Mouse (Mus musculus) 3T3-L1 (cell line): ENCODE data around the gene Mast1.

Experiments
- DNase-seq: peaks from one replicate; pipeline ENCODE4 v3.0.0-alpha.2; 2015; ENCODE audit warnings: low read depth, low spot score

The Mast1 gene

DNA sequence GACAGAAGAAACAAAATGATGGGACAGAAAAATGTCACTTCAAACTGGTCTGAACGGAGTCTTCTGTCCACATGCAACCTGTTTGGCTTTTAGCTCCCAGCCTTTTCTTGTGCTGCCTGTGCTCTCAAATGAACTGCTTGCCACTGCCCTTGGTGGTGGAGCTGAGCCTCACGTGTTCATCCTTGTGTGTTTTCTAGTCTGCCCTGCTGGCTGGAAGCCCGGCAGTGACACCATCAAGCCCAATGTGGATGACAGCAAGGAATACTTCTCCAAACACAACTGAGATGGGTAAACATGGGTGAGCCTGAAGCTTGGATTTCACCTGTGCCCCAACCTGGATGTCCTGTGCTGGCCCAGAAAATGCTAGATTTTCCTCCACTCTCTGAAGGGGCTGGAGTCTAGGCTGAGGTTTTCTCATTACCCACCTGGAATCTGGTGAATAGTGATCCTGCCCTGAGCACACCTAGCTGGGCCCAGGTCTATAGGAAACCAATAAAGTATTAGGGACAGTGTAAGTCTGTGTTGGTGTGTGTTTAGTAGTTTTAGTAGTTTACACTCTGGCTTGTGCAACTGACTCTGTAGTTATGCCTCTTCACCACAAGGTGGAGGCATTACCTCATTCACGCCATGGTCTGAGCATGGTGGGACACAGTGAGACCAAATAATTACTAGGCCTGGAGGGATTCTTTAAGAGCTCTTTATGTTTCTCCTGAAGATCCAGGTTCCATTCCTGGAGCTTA lies 36.8 kb upstream of the Mast1 start:
- DNase-seq, result peak; percentile 90

DNA sequence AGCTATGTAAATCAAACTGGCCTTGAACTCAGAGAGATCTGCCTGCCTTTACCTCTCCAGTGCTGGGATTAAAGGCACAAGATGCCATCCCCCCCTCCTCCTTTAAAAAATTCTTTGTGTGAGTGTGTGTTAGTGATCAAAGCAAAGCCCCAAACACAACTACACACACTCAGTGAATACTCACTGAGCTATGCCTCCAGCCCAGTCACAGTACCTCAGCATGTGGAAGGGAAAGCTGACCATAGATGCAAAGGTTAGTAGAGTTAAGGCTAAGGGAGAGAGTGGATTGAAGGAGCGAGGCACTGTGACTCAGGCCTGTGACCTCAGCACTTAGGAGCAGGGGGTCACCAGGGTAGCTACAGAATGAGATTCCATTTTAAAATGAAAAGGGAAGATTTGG lies 35.9 kb upstream of the Mast1 start:
- no peak for DNase-seq

GRCm38 (mm10) chr8:84970913-84971312 lies 33.8 kb upstream of the Mast1 start:
- DNase-seq, result no peak

DNA sequence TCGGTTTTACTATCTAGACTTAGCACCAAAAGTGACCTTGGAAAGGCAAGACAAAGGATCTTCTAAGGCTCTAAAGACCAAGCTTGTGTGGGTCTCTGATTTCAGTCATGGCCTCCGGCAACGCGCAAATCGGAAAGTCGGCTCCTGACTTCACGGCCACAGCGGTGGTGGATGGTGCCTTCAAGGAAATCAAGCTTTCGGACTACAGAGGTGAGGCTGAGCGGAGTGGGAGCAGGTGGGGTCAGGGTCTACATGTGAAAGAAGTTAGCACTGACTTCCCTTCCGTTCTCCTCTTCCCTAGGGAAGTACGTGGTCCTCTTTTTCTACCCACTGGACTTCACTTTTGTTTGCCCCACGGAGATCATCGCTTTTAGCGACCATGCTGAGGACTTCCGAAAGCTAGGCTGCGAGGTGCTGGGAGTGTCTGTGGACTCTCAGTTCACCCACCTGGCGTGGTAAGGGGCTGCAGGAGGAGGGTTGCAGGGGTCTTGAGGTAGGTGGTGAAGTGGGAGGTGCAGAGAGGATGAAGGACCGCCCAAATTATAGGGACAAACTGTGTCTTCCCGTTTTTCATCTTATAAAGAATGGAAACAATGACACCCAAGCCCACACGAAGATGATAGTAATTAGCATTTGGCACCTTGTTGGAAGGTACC lies 33.1 kb upstream of the Mast1 start:
- no peak for DNase-seq

- DNase-seq, result peak; percentile 75
These were observed 32.3 kb upstream of the Mast1 start, which contains the start of the genes Gm49661, Prdx2 and Rnaseh2a for GRCm38 (mm10) chr8:84969241-84970134. Gm49661 (minus strand) TSS chr8:84969433. Prdx2 (plus strand) TSS chr8:84969587. Rnaseh2a (minus strand) TSS chr8:84969767.

- DNase-seq, result no peak
These were observed 31.5 kb upstream of the Mast1 start for GRCm38 (mm10) chr8:84968650-84969049.

DNA sequence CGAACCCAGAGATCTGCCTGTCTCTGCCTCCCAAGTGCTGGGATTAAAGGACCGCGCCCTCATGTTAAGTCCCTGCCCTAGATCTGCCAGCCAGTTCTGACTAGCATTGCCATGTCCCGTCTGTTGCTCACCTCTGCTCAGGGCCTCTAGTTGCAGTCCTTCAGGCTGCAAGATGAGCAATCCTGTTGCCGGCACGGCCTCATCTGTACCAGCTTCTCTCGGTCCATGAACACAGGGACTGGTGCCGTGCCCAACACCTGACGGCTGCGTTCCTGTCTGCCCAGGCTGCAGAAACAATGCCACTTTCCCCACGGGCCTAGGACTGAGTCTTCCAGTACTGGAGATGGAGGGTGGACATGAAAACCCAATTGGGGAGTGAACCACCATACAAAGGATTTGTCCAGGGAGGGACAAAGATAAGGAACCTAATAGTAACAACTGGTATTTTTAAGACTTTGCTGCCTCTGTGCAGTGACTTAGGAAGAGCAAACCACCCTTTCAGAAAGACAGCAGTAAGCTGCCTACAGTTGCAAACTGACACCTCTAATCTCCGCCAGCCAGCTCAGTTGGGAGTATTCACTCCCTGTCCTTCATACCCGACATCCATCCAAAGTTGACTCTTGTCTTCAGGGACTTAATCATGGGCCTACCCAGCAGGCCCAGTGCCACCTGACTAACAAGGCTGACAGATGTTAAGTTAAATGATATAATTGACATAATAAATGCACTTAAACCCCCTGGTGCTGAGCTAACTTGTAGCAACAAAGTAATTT lies 30.6 kb upstream of the Mast1 start:
- no peak for DNase-seq

GRCm38 (mm10) chr8:84966603-84967002 lies 29.4 kb upstream of the Mast1 start:
- peak; percentile 62 for DNase-seq

- DNase-seq, result peak; percentile 99
These were observed 28.7 kb upstream of the Mast1 start for GRCm38 (mm10) chr8:84965731-84966291.

- no peak for DNase-seq
These were observed 26.8 kb upstream of the Mast1 start for GRCm38 (mm10) chr8:84963952-84964351.

DNA sequence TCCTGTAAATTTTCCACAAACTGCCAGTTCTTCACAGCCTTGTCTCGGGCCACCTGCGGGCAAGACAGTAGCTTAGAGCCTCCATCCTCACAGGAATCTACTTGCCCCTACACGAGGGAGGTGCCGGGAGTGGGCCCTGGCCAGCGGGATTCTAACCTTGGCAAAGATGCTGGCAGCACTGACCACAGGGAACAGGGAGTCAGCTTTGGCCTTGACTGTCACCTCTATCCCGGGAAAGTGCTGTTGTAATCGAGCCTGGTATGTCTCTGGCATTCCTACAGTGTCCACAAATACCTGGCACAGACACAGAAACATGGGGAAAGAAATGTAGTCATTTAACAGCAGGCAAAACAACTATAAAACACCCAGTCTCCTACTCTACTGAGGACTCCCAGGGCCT lies 22.7 kb upstream of the Mast1 start:
- peak; percentile 94 for DNase-seq

- peak; percentile 96 for DNase-seq
These were observed 19.6 kb upstream of the Mast1 start for GRCm38 (mm10) chr8:84956768-84957167.

GRCm38 (mm10) chr8:84952612-84953255 lies 15.6 kb upstream of the Mast1 start:
- no peak for DNase-seq

GRCm38 (mm10) chr8:84949753-84950152 lies 12.6 kb upstream of the Mast1 start:
- DNase-seq, result no peak

DNA sequence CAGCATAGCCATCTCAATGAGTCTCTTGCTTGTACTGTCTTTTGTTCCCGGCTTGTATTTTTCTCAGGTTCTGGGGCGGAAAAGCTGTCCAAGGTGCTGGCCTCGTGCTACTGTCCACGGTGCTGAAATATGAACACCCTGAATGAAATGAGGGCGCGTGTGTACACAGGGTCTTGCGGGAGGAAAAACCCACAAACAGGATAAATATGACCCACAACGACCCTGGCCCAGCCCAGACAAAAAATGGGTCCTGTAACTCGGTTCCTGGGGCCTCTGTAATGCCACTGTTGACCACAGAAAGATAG lies 10.0 kb upstream of the Mast1 start:
- peak; percentile 74 for DNase-seq

GRCm38 (mm10) chr8:84946528-84947240 lies 9.5 kb upstream of the Mast1 start, which contains the start of gene Rtbdn:
Rtbdn (plus strand) TSS chr8:84946991.
- no peak for DNase-seq

DNA sequence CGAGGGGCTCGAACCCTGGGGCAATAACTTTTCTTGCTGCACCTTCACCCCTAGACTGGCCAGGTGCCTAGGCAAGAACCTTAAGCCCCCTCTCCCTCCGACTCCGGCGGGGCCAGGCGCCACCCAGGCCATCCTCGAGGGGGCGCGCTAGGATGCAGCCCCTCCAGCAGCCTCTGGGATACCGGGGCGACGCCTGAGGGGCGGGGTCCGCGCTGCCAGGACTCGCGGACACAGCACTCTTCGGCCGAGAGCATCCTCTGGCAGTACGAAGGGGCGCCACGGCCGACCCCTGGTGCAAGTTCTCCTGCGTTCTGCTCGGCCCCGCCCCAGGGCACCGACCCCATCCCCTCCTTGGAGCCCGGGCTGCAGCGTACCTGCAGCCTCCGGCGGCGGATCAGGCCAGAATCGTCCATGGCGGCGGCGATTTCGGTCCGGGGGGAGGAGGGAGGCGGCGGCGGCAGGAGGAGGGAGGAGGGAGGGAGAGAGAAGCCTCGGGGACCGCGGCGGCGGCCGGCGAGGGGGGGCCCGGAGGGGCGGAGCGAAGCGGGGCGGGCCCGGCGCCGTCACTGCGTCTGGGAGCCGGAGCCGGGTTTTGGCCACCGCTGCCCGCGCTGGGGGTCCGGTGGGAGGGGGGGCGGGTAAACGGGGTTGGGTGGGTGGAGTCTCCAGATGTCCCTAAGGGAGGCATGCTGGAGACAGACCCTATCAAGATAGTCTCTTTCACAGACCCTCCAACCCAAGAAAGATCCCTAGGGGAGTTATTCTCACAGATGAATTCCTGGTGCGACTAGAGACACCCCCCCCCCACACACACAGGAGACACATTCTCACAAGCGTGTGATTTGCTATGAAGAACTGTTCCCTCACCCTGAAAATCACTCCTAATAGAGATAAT lies 8.7 kb upstream of the Mast1 start:
- DNase-seq, result no peak

GRCm38 (mm10) chr8:84945235-84945632 lies 8.1 kb upstream of the Mast1 start:
- no peak for DNase-seq
